Mouse (Mus musculus) heart, postnatal 0 days (tissue): Measurements from ENCODE around the gene Dusp16. TPM values are rescaled to one million over a fixed set of nuclear protein-coding genes. Genes with fewer than 3 reads are reported as not detected.
"Not testable (repeated sequence)": the region's sequence is repeated elsewhere in the genome, so short reads cannot be mapped to it uniquely, and the experiment has no call there.

ENCODE experiments used
- ATAC-seq: fragments of 200-750 bp; cut with Nextera tagmentation; 2 replicates; pipeline ENCODE4 v1.8.0; 2017; ENCODE audit warnings: low read depth, moderate number of reproducible peaks, moderate library complexity; ENCODE audit not compliant: insufficient read depth
- DNase-seq: peaks from one replicate; pipeline ENCODE4 v3.0.0-alpha.2; 2016; ENCODE audit warnings: low spot score
- H3K27ac ChIP-seq: fragments of 300-500 bp; sonication (generic); 2 replicates; pipeline ENCODE4 v1.5.1; 2014; ENCODE audit warnings: low read depth, mild to moderate bottlenecking
- H3K27me3 ChIP-seq: fragments of 300-500 bp; sonication (generic); 2 replicates; pipeline ENCODE4 v1.6.1; 2014; ENCODE audit warnings: low read length, mixed read lengths; ENCODE audit not compliant: control insufficient read depth, insufficient read depth
- H3K36me3 ChIP-seq: fragments of 300-500 bp; sonication (generic); replicated peaks from 2 replicates; pipeline ENCODE4 v1.6.1; 2014; ENCODE audit warnings: low read length, mixed read lengths; ENCODE audit not compliant: control insufficient read depth, insufficient read depth
- H3K4me1 ChIP-seq: fragments of 300-500 bp; sonication (generic); 2 replicates; pipeline ENCODE4 v1.6.1; 2014; ENCODE audit warnings: antibody characterized with exemption; ENCODE audit not compliant: control insufficient read depth, insufficient read depth
- H3K4me2 ChIP-seq: fragments of 300-500 bp; sonication (generic); 2 replicates; pipeline ENCODE4 v1.6.1; 2014; ENCODE audit warnings: low read depth, mild to moderate bottlenecking, low read length, moderate library complexity
- H3K4me3 ChIP-seq: fragments of 300-500 bp; sonication (generic); 2 replicates; pipeline ENCODE4 v1.5.1; 2014; ENCODE audit warnings: low read depth, low read length
- H3K9ac ChIP-seq: fragments of 300-500 bp; sonication (generic); replicated peaks from 2 replicates; pipeline ENCODE4 v1.6.1; 2014; ENCODE audit warnings: low read depth, low read length, mixed read lengths
- H3K9me3 ChIP-seq: fragments of 300-500 bp; sonication (generic); replicated peaks from 2 replicates; pipeline ENCODE4 v1.6.1; 2016; ENCODE audit warnings: low read length; ENCODE audit not compliant: control insufficient read depth
- CTCF ChIP-seq: IDR thresholded peaks from 2 replicates; pipeline ENCODE4 v1.5.1; 2016; ENCODE audit warnings: antibody characterized with exemption, control low read depth, low read depth
- EP300 ChIP-seq: IDR thresholded peaks from 2 replicates; pipeline ENCODE4 v1.6.1; 2016; ENCODE audit warnings: antibody characterized with exemption, low read depth
- WGBS: fragments of 180-500 bp; shearing (Covaris S2); extraction: QIAGEN DNeasy Blood & Tissue Kit; methylation state at CpG from one replicate; pipeline ENCODE4 v1.1.7; 2014; 5-methylcytosine and 5-hydroxymethylcytosine counted together
- polyA plus RNA-seq: library from polyadenylated mRNA; unstranded; fragments of >200 nt; fragmentation: Nextera tagmentation; extraction: Ambion mirVana; gene quantifications from 2 replicates; pipeline ENCODE4 v1.2.1, GENCODE M21; 2015
- total RNA-seq: library from RNA; depleted of rRNA; stranded (reverse); fragments of >200 nt; gene quantifications from 2 replicates; pipeline ENCODE4 v1.2.3, GENCODE M21; 2014; ENCODE audit warnings: low replicate concordance

Dusp16 gene
- total and polyA plus RNA-seq, 2 experiments from 2014 or later: 9.6 to 29.2 TPM

GRCm38 (mm10) chr6:134684354-134684915 is 108.0 kb downstream of the Dusp16 start:
- ATAC-seq: no peak

GRCm38 (mm10) chr6:134679330-134679729 is 113.1 kb downstream of the Dusp16 start:
- ATAC-seq, H3K36me3 ChIP-seq, H3K27ac ChIP-seq: not testable (repeated sequence)

More at GRCm38 (mm10) chr6:134684354-134684915, 108.0 kb downstream of the Dusp16 start:
- Histone ChIP-seq H3K36me3 (no peaks in the 10 kb centered on the region), H3K9me3 (no peaks in the 10 kb centered on the region), H3K4me2 (no peak overlapping the region), H3K4me3 (no peak overlapping the region), H3K27me3 (no peaks in the 10 kb centered on the region), H3K4me1 (no peaks in the 10 kb centered on the region), H3K27ac (no peak overlapping the region), H3K9ac (no peak overlapping the region)
- no peak for TF ChIP-seq CTCF
- TF ChIP-seq EP300: no peak
- no peak for DNase-seq
- WGBS: 58% methylated on average over 6 of the region's 6 CpGs

GRCm38 (mm10) chr6:134678037-134678436 is 114.4 kb downstream of the Dusp16 start:
- no peaks in the 10 kb centered on the region for H3K9me3 ChIP-seq
- no peak overlapping the region for H3K9ac ChIP-seq
- no peak overlapping the region for H3K4me3 ChIP-seq
- H3K4me1 ChIP-seq: no peaks in the 10 kb centered on the region
- no peak overlapping the region for H3K4me2 ChIP-seq
- H3K27me3 ChIP-seq: no peaks in the 10 kb centered on the region
- H3K36me3 ChIP-seq: no peaks in the 10 kb centered on the region
- no peak for TF ChIP-seq EP300
- TF ChIP-seq CTCF: no peak
- WGBS: 66% methylated on average over 3 of the region's 3 CpGs
- H3K27ac ChIP-seq: no peak overlapping the region
- DNase-seq (no peak), ATAC-seq (no peak)

More at GRCm38 (mm10) chr6:134679330-134679729, 113.1 kb downstream of the Dusp16 start:
- not testable (repeated sequence) for H3K4me2 ChIP-seq, H3K27me3 ChIP-seq, H3K4me1 ChIP-seq, H3K9me3 ChIP-seq, DNase-seq, H3K9ac ChIP-seq, H3K4me3 ChIP-seq
- WGBS: 87% methylated on average over 4 of the region's 4 CpGs

GRCm38 (mm10) chr6:134677504-134677903 is 114.9 kb downstream of the Dusp16 start:
- H3K4me2 ChIP-seq: no peak overlapping the region
- H3K9me3 ChIP-seq: no peaks in the 10 kb centered on the region
- TF ChIP-seq EP300 (no peak), CTCF (no peak)
- DNase-seq (no peak), ATAC-seq (no peak)
- H3K4me1 ChIP-seq: 0 out of 2 replicates have a peak, but pooled peaks cover under 1% of the 10 kb centered on the region
- no peaks in the 10 kb centered on the region for H3K27me3 ChIP-seq
- 80% methylated on average over 4 of the region's 4 CpGs for WGBS
- no peak overlapping the region for H3K27ac ChIP-seq
- no peak overlapping the region for H3K9ac ChIP-seq
- H3K4me3 ChIP-seq: no peak overlapping the region
- H3K36me3 ChIP-seq: no peaks in the 10 kb centered on the region

- not testable (repeated sequence) for H3K4me3 ChIP-seq, ATAC-seq, DNase-seq, H3K27ac ChIP-seq, H3K27me3 ChIP-seq, H3K9ac ChIP-seq, H3K9me3 ChIP-seq, H3K4me2 ChIP-seq, H3K36me3 ChIP-seq
- 84% methylated on average over 8 of the region's 8 CpGs for WGBS
- H3K4me1 ChIP-seq: peaks cover 22% of the 10 kb centered on the region
These were observed 118.7 kb downstream of the Dusp16 start for GRCm38 (mm10) chr6:134673712-134674111.

- Histone ChIP-seq H3K9ac (no peak overlapping the region), H3K27ac (peak overlapping the region; percentile 78), H3K9me3 (no peaks in the 10 kb centered on the region), H3K27me3 (no peaks in the 10 kb centered on the region), H3K36me3 (no peaks in the 10 kb centered on the region), H3K4me1 (peaks cover 25% of the 10 kb centered on the region), H3K4me2 (peak overlapping the region; percentile 14; the same call in 1 of the 2 replicates), H3K4me3 (no peak overlapping the region)
- TF ChIP-seq EP300 (no peak), CTCF (no peak)
- 21% methylated on average over 4 of the region's 4 CpGs for WGBS
- DNase-seq: peak; percentile 88
- peak; percentile 87 for ATAC-seq
These were observed 121.5 kb downstream of the Dusp16 start for GRCm38 (mm10) chr6:134670881-134671411.
